ENCODE assay signal across 23 mouse cellular contexts in genomic region chr5:4753161-4753560, GRCm38 (mm10). TPM values are rescaled to one million over a fixed set of nuclear protein-coding genes. Genes with fewer than 3 reads are reported as not detected.
DNase-seq lines count a peak whose midpoint lies in the region; ATAC-seq and TF ChIP-seq lines count a peak whose summit lies in the region.
"Had no signal": no experiment of that assay in that cellular context is flagged by ENCODE, and none has a peak within 500 bp of the region (broad histone marks: within the 10 kb centered on the region; RNA-seq: fewer than 3 reads in every experiment).

No protein-coding gene starts in this region.

- no peak for DNase-seq in forebrain, embryonic 10.5 days (ENCODE audit: extremely low spot score, low spot score)
- no peak for DNase-seq in hindbrain, postnatal 0 days (ENCODE audit: low spot score)
- DNase-seq in adrenal gland, postnatal 25 days: no peak
- DNase-seq in stomach, postnatal 0 days (ENCODE audit: low spot score): no peak
- DNase-seq: adrenal gland, adult 8-10 months; cerebellum, adult 18-20 months; cerebellum, postnatal 14 days; gastrocnemius, postnatal 36 days; heart, adult 2 months; heart, postnatal 14 days; kidney, adult 11 months; kidney, postnatal 10 days; liver, postnatal 0 days; lung, postnatal 14 days; thymus, postnatal 25 days had no signal

- H3K4me2 ChIP-seq in forebrain, embryonic 13.5 days: peak overlapping the region; percentile 45
- H3K4me2 ChIP-seq in hindbrain, postnatal 0 days (ENCODE audit: low read depth, low read length): peak overlapping the region; percentile 38
- no peak overlapping the region for H3K4me2 ChIP-seq in hindbrain, embryonic 12.5 days (replicated peaks)
- H3K4me2 ChIP-seq in forebrain, embryonic 16.5 days (ENCODE audit: low read length): peak overlapping the region; percentile 41
- H3K4me2 ChIP-seq in midbrain, embryonic 16.5 days (ENCODE audit: low read length): peak overlapping the region; percentile 55
- no peak overlapping the region for H3K4me2 ChIP-seq in stomach, postnatal 0 days (replicated peaks; ENCODE audit: low read depth)
- H3K4me2 ChIP-seq: liver, embryonic 11.5 days had no signal

- TF ChIP-seq CTCF in hindbrain, postnatal 0 days (IDR thresholded peaks at IDR 0.05; ENCODE audit: low read depth): no peak
- no peak for TF ChIP-seq CTCF in stomach, postnatal 0 days (IDR thresholded peaks at IDR 0.05; ENCODE audit: low read depth)

- peak overlapping the region; percentile 12 for H3K4me3 ChIP-seq in forebrain, embryonic 13.5 days
- no peak overlapping the region; the same call in 1 of the 2 replicates for H3K4me3 ChIP-seq in forebrain, embryonic 10.5 days
- H3K4me3 ChIP-seq in hindbrain, postnatal 0 days (ENCODE audit: low read length): peak overlapping the region; percentile 17; the same call in 1 of the 2 replicates
- H3K4me3 ChIP-seq in hindbrain, embryonic 12.5 days: no peak overlapping the region
- 0 out of 2 replicates have a peak overlapping the region, but pooled peaks have one; percentile 11 for H3K4me3 ChIP-seq in forebrain, embryonic 16.5 days (replicated peaks; ENCODE audit: low read length)
- peak overlapping the region; percentile 38 for H3K4me3 ChIP-seq in midbrain, embryonic 16.5 days (ENCODE audit: low read depth, low read length)
- H3K4me3 ChIP-seq in stomach, postnatal 0 days (ENCODE audit: low read depth, low read length): no peak overlapping the region
- H3K4me3 ChIP-seq: heart, adult 2 months; limb, embryonic 12.5 days had no signal

- H3K4me1 ChIP-seq in forebrain, embryonic 13.5 days: peaks cover 33% of the 10 kb centered on the region
- peaks cover 34% of the 10 kb centered on the region for H3K4me1 ChIP-seq in forebrain, embryonic 10.5 days
- H3K4me1 ChIP-seq in hindbrain, postnatal 0 days (ENCODE audit: insufficient read depth, low read length): no peaks in the 10 kb centered on the region
- peaks cover 24% of the 10 kb centered on the region for H3K4me1 ChIP-seq in hindbrain, embryonic 12.5 days
- peaks cover 17% of the 10 kb centered on the region for H3K4me1 ChIP-seq in forebrain, embryonic 16.5 days (replicated peaks; ENCODE audit: control insufficient read depth, insufficient read depth, low read length)
- H3K4me1 ChIP-seq in midbrain, embryonic 16.5 days (ENCODE audit: control insufficient read depth, insufficient read depth, low read length): peaks cover 8% of the 10 kb centered on the region
- no peaks in the 10 kb centered on the region for H3K4me1 ChIP-seq in stomach, postnatal 0 days (replicated peaks; ENCODE audit: control insufficient read depth, insufficient read depth)

- H3K36me3 ChIP-seq in forebrain, embryonic 13.5 days (ENCODE audit: poor library complexity, severe bottlenecking): no peaks in the 10 kb centered on the region
- H3K36me3 ChIP-seq in forebrain, embryonic 10.5 days (replicated peaks): peaks cover 25% of the 10 kb centered on the region
- no peaks in the 10 kb centered on the region for H3K36me3 ChIP-seq in hindbrain, postnatal 0 days (ENCODE audit: insufficient read depth, low read length)
- H3K36me3 ChIP-seq in hindbrain, embryonic 12.5 days: no peaks in the 10 kb centered on the region
- H3K36me3 ChIP-seq in forebrain, embryonic 16.5 days (ENCODE audit: control insufficient read depth, insufficient read depth): no peaks in the 10 kb centered on the region
- H3K36me3 ChIP-seq in midbrain, embryonic 16.5 days (ENCODE audit: control insufficient read depth, insufficient read depth, low read length): no peaks in the 10 kb centered on the region
- H3K36me3 ChIP-seq in stomach, postnatal 0 days (ENCODE audit: control insufficient read depth, insufficient read depth, low read length): 0 out of 2 replicates have a peak, but pooled peaks cover 2% of the 10 kb centered on the region

- H3K9me3 ChIP-seq in forebrain, embryonic 13.5 days (replicated peaks): no peaks in the 10 kb centered on the region
- H3K9me3 ChIP-seq in forebrain, embryonic 10.5 days: no peaks in the 10 kb centered on the region
- no peaks in the 10 kb centered on the region for H3K9me3 ChIP-seq in hindbrain, postnatal 0 days (ENCODE audit: low read length)
- H3K9me3 ChIP-seq in hindbrain, embryonic 12.5 days (replicated peaks): no peaks in the 10 kb centered on the region
- H3K9me3 ChIP-seq in forebrain, embryonic 16.5 days (ENCODE audit: control insufficient read depth, low read length): no peaks in the 10 kb centered on the region
- no peaks in the 10 kb centered on the region for H3K9me3 ChIP-seq in midbrain, embryonic 16.5 days (replicated peaks; ENCODE audit: control insufficient read depth, low read length, poor library complexity, severe bottlenecking)
- H3K9me3 ChIP-seq in stomach, postnatal 0 days (ENCODE audit: control insufficient read depth, low read length): no peaks in the 10 kb centered on the region
- H3K9me3 ChIP-seq: heart, embryonic 13.5 days; limb, embryonic 12.5 days had no signal

- H3K9ac ChIP-seq in forebrain, embryonic 13.5 days: no peak overlapping the region
- no peak overlapping the region for H3K9ac ChIP-seq in hindbrain, postnatal 0 days (replicated peaks; ENCODE audit: low read length)
- H3K9ac ChIP-seq in hindbrain, embryonic 12.5 days: no peak overlapping the region
- no peak overlapping the region for H3K9ac ChIP-seq in forebrain, embryonic 16.5 days (replicated peaks; ENCODE audit: low read depth, low read length)
- peak overlapping the region; percentile 52 for H3K9ac ChIP-seq in midbrain, embryonic 16.5 days (ENCODE audit: low read depth, low read length)
- H3K9ac ChIP-seq in stomach, postnatal 0 days (ENCODE audit: low read length): no peak overlapping the region
- H3K9ac ChIP-seq: heart, embryonic 13.5 days; limb, embryonic 12.5 days; liver, postnatal 0 days had no signal

- TF ChIP-seq EP300 in stomach, postnatal 0 days (optimal IDR thresholded peaks at IDR 0.05): no peak

- no peak overlapping the region for H3K27ac ChIP-seq in forebrain, embryonic 13.5 days
- no peak overlapping the region for H3K27ac ChIP-seq in forebrain, embryonic 10.5 days
- H3K27ac ChIP-seq in hindbrain, postnatal 0 days: no peak overlapping the region
- no peak overlapping the region for H3K27ac ChIP-seq in hindbrain, embryonic 12.5 days
- no peak overlapping the region for H3K27ac ChIP-seq in forebrain, embryonic 16.5 days (ENCODE audit: low read length)
- peak overlapping the region; percentile 63; the same call in 1 of the 2 replicates for H3K27ac ChIP-seq in midbrain, embryonic 16.5 days (ENCODE audit: low read length)
- no peak overlapping the region for H3K27ac ChIP-seq in stomach, postnatal 0 days (replicated peaks)
- H3K27ac ChIP-seq: heart, adult 2 months; heart, embryonic 13.5 days; limb, embryonic 12.5 days had no signal

- no peaks in the 10 kb centered on the region for H3K27me3 ChIP-seq in forebrain, embryonic 13.5 days
- H3K27me3 ChIP-seq in forebrain, embryonic 10.5 days (ENCODE audit: poor library complexity, severe bottlenecking): peaks cover 16% of the 10 kb centered on the region
- no peaks in the 10 kb centered on the region for H3K27me3 ChIP-seq in hindbrain, postnatal 0 days (ENCODE audit: insufficient read depth, low read length)
- peaks cover 3% of the 10 kb centered on the region; the same call in 1 of the 2 replicates for H3K27me3 ChIP-seq in hindbrain, embryonic 12.5 days
- H3K27me3 ChIP-seq in forebrain, embryonic 16.5 days (replicated peaks; ENCODE audit: control insufficient read depth, insufficient read depth, low read length): no peaks in the 10 kb centered on the region
- H3K27me3 ChIP-seq in midbrain, embryonic 16.5 days (ENCODE audit: control insufficient read depth, insufficient read depth, low read depth, low read length): no peaks in the 10 kb centered on the region
- no peaks in the 10 kb centered on the region for H3K27me3 ChIP-seq in stomach, postnatal 0 days (ENCODE audit: control insufficient read depth, insufficient read depth, low read length)
- H3K27me3 ChIP-seq: heart, embryonic 13.5 days; limb, embryonic 12.5 days had no signal

- ATAC-seq in forebrain, embryonic 13.5 days: no peak
- no peak for ATAC-seq in hindbrain, postnatal 0 days
- ATAC-seq in hindbrain, embryonic 12.5 days (ENCODE audit: low FRiP score): no peak
- ATAC-seq in forebrain, embryonic 16.5 days: no peak
- ATAC-seq in midbrain, embryonic 16.5 days: no peak
- ATAC-seq in stomach, postnatal 0 days (ENCODE audit: low FRiP score, low TSS enrichment): no peak
- ATAC-seq: activated CD4-positive, CD25-positive, alpha-beta regulatory T cell, adult 4 months; liver, postnatal 0 days had no signal

- WGBS in forebrain, embryonic 13.5 days: 71% methylated on average over 5 of the region's 5 CpGs
- WGBS in forebrain, embryonic 10.5 days: 88% methylated on average over 5 of the region's 5 CpGs
- 70% methylated on average over 5 of the region's 5 CpGs for WGBS in hindbrain, postnatal 0 days
- WGBS in hindbrain, embryonic 12.5 days: 84% methylated on average over 5 of the region's 5 CpGs
- WGBS in forebrain, embryonic 16.5 days: 63% methylated on average over 5 of the region's 5 CpGs
- 58% methylated on average over 5 of the region's 5 CpGs for WGBS in midbrain, embryonic 16.5 days
- 91% methylated on average over 5 of the region's 5 CpGs for WGBS in stomach, postnatal 0 days

RNA-seq across cellular contexts. Expression of gene Fzd1, which starts 4.7 kb away (rescaled TPM):
- polyA plus RNA-seq in forebrain, embryonic 13.5 days (2015; fragmentation: Nextera tagmentation; extraction: Ambion mirVana): 16.9 and 17.0 TPM in 2 replicates
- polyA plus RNA-seq in forebrain, embryonic 10.5 days (2016; fragmentation: Nextera tagmentation; extraction: Ambion mirVana): 13.5 and 13.9 TPM in 2 replicates
- 59.9 and 65.8 TPM in 2 replicates for total RNA-seq in hindbrain, postnatal 0 days (2014; rRNA removed)
- 7.1 and 8.1 TPM in 2 replicates for polyA plus RNA-seq in hindbrain, postnatal 0 days (2015; fragmentation: Nextera tagmentation; extraction: Ambion mirVana)
- 35.0 and 36.0 TPM in 2 replicates for polyA plus RNA-seq in hindbrain, embryonic 12.5 days (2016; fragmentation: Nextera tagmentation; extraction: Ambion mirVana)
- 13.0 and 15.1 TPM in 2 replicates for polyA plus RNA-seq in forebrain, embryonic 16.5 days (2015; fragmentation: Nextera tagmentation; extraction: Ambion mirVana)
- 22.0 and 24.6 TPM in 2 replicates for polyA plus RNA-seq in midbrain, embryonic 16.5 days (2015; fragmentation: Nextera tagmentation; extraction: Ambion mirVana)
- 16.7 and 17.8 TPM in 2 replicates for total RNA-seq in adrenal gland, postnatal 25 days (2021)
- 18.5 and 19.6 TPM in 2 replicates for polyA plus RNA-seq in stomach, postnatal 0 days (2015; fragmentation: Nextera tagmentation; extraction: Ambion mirVana)
- polyA plus RNA-seq: activated CD4-positive, CD25-positive, alpha-beta regulatory T cell, adult 4 months had no signal

Comparison
In these comparisons a context has a peak if more than half of its experiments do, and no peak if none do; other contexts are left out.
1. H3K4me2 ChIP-seq: peak in forebrain, embryonic 13.5 days (single experiment), hindbrain, postnatal 0 days (single experiment), forebrain, embryonic 16.5 days (single experiment) and midbrain, embryonic 16.5 days (single experiment); none in hindbrain, embryonic 12.5 days (single experiment) and stomach, postnatal 0 days (single experiment).
2. H3K4me3 ChIP-seq: peak in forebrain, embryonic 13.5 days (single experiment), hindbrain, postnatal 0 days (single experiment), forebrain, embryonic 16.5 days (single experiment) and midbrain, embryonic 16.5 days (single experiment); none in forebrain, embryonic 10.5 days (single experiment), hindbrain, embryonic 12.5 days (single experiment) and stomach, postnatal 0 days (single experiment).